Mouse (Mus musculus): Measurements from ENCODE around the gene C1d.

DNA sequence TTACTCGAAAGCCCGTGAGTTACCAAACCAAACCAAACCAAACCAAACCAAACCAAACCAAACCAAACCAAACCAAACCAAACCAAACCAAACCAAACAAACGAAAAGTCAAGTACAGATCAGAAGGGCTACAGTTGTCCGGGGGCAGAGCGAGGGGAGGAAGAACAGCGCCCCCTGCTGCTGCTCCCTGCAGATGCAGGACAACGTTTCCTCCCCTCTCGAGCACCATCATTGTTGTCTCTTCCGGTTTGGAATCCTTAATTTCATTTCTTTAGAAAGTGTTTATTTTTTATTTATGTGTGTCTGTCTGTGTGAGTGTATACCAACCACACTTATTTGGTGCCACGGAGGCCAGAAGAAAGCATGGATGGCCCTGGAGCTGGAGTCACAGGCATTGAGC is 26.7 kb downstream of the C1d start:
- TF ChIP-seq CTCF (IDR thresholded peaks at IDR 0.05; ENCODE audit: insufficient read depth, low read depth, low read length) (no peak), POLR2A (IDR thresholded peaks at IDR 0.05; ENCODE audit: insufficient read depth, low read depth, low read length) (no peak)
